Mouse (Mus musculus): Measurements from ENCODE around the gene Nudt16l1.

GRCm38 (mm10) chr16:4904878-4905277, 33.7 kb upstream of the Nudt16l1 start:
- TF ChIP-seq CTCF (IDR thresholded peaks at IDR 0.05; ENCODE audit: borderline replicate concordance, extremely low read depth, insufficient read depth, insufficient read length) (no peak), POLR2A (IDR thresholded peaks at IDR 0.05; ENCODE audit: borderline replicate concordance, extremely low read depth, insufficient read depth, insufficient read length, poor library complexity, severe bottlenecking) (no peak)

All from brain, embryonic 14.5 days (tissue).